Mouse (Mus musculus): ENCODE data around the gene Gm20809.
"Not testable (repeated sequence)": the region's sequence is repeated elsewhere in the genome, so short reads cannot be mapped to it uniquely, and the experiment has no call there.

The Gm20809 gene

DNA sequence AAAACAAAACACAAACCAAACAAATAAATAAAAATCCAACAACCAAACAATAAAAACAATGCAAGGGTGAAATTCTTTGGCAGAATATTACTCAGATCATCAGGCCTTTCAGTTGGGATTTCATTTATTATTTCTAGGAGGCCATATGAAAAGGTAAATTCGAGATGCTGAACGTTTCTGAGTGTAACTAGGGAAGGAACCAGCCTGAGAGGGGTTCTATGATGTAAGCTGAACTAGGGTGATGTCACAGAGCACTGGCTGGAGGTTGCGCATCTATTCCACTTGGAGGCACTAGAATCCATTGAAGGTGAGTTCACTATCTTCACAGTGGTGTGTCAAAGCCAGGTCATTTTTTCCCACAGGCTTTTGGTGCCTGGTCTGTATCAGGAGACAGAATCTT is at the start of gene Gm20809:
Gm20809 (plus strand) TSS at position 301 of the 400 bp plus-strand sequence.
- not testable (repeated sequence) for DNase-seq
